Mouse (Mus musculus) stomach, postnatal 0 days (tissue): Measurements from ENCODE around the gene Sft2d2. TPM values are rescaled to one million over a fixed set of nuclear protein-coding genes. Genes with fewer than 3 reads are reported as not detected.

Source experiments
- ATAC-seq: fragments of 200-750 bp; cut with Nextera tagmentation; 2 replicates; pipeline ENCODE4 v1.8.0; 2017; ENCODE audit not compliant: low FRiP score, low TSS enrichment
- DNase-seq: peaks from one replicate; pipeline ENCODE4 v3.0.0-alpha.2; 2016; ENCODE audit warnings: low spot score
- H3K27ac ChIP-seq: fragments of 300-500 bp; sonication (generic); replicated peaks from 2 replicates; pipeline ENCODE4 v1.5.1; 2014; ENCODE audit warnings: mild to moderate bottlenecking, control low read depth
- H3K27me3 ChIP-seq: fragments of 300-500 bp; sonication (generic); 2 replicates; pipeline ENCODE4 v1.6.1; 2014; ENCODE audit warnings: low read length; ENCODE audit not compliant: control insufficient read depth, insufficient read depth
- H3K36me3 ChIP-seq: fragments of 300-500 bp; sonication (generic); 2 replicates; pipeline ENCODE4 v1.6.1; 2014; ENCODE audit warnings: low read length, mixed read lengths; ENCODE audit not compliant: control insufficient read depth, insufficient read depth
- H3K4me1 ChIP-seq: fragments of 300-500 bp; sonication (generic); replicated peaks from 2 replicates; pipeline ENCODE4 v1.6.1; 2014; ENCODE audit warnings: antibody characterized with exemption; ENCODE audit not compliant: control insufficient read depth, insufficient read depth
- H3K4me2 ChIP-seq: fragments of 300-500 bp; sonication (generic); replicated peaks from 2 replicates; pipeline ENCODE4 v1.6.1; 2014; ENCODE audit warnings: low read depth, mild to moderate bottlenecking, control low read depth, moderate library complexity
- H3K4me3 ChIP-seq: fragments of 300-500 bp; sonication (generic); 2 replicates; pipeline ENCODE4 v1.5.1; 2014; ENCODE audit warnings: low read depth, low read length, control low read depth
- H3K9ac ChIP-seq: fragments of 300-500 bp; sonication (generic); 2 replicates; pipeline ENCODE4 v1.6.1; 2014; ENCODE audit warnings: mild to moderate bottlenecking, low read length, control low read depth, mixed read lengths
- H3K9me3 ChIP-seq: fragments of 300-500 bp; sonication (generic); 2 replicates; pipeline ENCODE4 v1.6.1; 2016; ENCODE audit warnings: low read length; ENCODE audit not compliant: control insufficient read depth
- CTCF ChIP-seq: IDR thresholded peaks from 2 replicates; pipeline ENCODE4 v1.5.1; 2016; ENCODE audit warnings: antibody characterized with exemption, low read depth, mild to moderate bottlenecking, moderate library complexity
- EP300 ChIP-seq: optimal IDR thresholded peaks from 2 replicates; pipeline ENCODE3; 2016; ENCODE audit warnings: antibody characterized with exemption
- WGBS: fragments of 180-500 bp; shearing (Covaris S2); extraction: QIAGEN DNeasy Blood & Tissue Kit; methylation state at CpG from one replicate; pipeline ENCODE4 v1.1.7; 2014; 5-methylcytosine and 5-hydroxymethylcytosine counted together
- polyA plus RNA-seq: library from polyadenylated mRNA; unstranded; fragments of >200 nt; fragmentation: Nextera tagmentation; extraction: Ambion mirVana; gene quantifications from 2 replicates; pipeline ENCODE4 v1.2.1, GENCODE M21; 2015

The Sft2d2 gene
- polyA plus RNA-seq, 1 experiment from 2014 or later: 19.8 TPM

DNA sequence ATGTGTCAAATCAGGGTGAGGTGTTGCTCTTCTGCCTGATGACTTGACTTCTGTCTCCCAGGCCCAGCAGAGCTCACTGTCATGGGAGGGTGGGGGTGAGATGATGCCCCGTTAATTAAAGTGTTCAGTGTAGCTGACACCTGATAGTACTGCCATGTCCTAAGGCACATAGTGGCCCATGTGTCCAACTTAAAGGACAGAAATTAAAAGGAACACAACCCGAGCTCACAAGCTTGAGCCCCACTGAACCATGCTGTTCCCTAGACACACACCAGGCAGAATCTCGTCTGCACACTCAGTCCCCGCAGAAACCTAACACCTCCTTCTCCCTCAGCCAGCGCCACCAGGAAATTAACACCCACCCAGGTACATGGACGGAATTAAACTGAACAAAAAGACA lies 29.3 kb downstream of the Sft2d2 start:
- 83% methylated on average over 6 of the region's 6 CpGs for WGBS
- no peak overlapping the region for H3K4me2 ChIP-seq
- no peaks in the 10 kb centered on the region for H3K4me1 ChIP-seq
- H3K36me3 ChIP-seq: no peaks in the 10 kb centered on the region
- no peak for TF ChIP-seq EP300
- no peak for TF ChIP-seq CTCF
- no peak for ATAC-seq
- DNase-seq: no peak
- H3K9ac ChIP-seq: no peak overlapping the region
- H3K4me3 ChIP-seq: no peak overlapping the region
- no peak overlapping the region for H3K27ac ChIP-seq
- no peaks in the 10 kb centered on the region for H3K9me3 ChIP-seq
- no peaks in the 10 kb centered on the region for H3K27me3 ChIP-seq

DNA sequence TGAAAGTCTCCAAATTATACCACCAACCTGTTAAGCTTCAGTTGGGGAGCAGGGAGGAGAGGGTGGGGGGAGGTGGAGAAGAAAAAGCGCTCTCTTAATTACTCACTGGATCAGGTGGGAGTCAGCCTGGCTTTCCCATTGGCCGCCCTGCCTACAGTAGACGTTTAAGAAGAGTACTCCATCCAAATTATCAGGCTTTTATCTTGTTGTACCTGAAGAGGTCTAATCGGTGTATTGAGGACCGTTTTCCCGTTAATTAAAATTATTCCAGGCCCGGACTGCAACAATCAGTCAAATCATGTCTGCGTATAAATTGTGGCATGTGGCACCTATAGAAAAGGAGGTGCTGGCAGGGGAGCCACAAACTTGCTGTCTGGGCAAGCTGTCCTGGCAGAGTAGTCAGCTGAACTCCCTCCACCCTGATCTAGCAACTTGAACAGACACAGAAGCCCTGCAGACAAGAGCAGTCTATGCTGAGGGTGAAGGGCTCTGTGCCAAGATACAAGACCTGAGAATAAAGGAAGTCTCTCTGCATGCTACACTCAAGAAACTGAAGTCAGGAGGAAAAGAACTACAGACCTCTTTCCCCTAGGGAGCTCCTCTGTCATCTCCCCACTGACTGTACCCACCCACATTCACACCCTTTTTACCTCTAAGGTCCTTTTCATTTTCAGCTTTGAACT lies 33.4 kb downstream of the Sft2d2 start, which contains the start of gene Tbx19:
Tbx19 (minus strand) TSS at position 51 of the 683 bp plus-strand sequence.
- no peak within 1 kb of the TSS for H3K9ac ChIP-seq
- WGBS: 79% methylated on average over 8 of the region's 8 CpGs
- TF ChIP-seq EP300 (no peak), CTCF (no peak)

DNA sequence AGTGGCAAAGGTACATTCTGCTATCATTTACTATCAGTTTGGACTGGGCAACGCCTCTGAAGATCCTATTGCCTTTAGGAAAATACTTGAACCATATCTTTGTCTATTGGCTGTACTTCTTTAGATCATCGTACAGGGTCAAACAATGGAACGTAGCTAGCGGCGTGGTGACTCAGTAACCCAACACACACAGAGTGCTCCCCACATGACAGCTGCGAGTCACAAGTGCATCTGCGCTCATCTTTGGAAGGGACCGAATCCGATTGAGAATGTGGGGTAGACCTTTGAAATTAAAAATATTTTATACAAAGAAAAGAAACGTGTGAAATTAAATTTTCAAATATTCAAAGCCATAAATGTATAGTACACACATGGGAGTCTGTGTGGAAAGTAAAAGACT lies 35.4 kb downstream of the Sft2d2 start:
- no peak overlapping the region for H3K4me3 ChIP-seq
- 66% methylated on average over 10 of the region's 10 CpGs for WGBS
- no peak overlapping the region for H3K9ac ChIP-seq
- DNase-seq (no peak), ATAC-seq (no peak)
- TF ChIP-seq CTCF (no peak), EP300 (no peak)
- H3K4me2 ChIP-seq: no peak overlapping the region
- H3K4me1 ChIP-seq: no peaks in the 10 kb centered on the region
- no peaks in the 10 kb centered on the region for H3K9me3 ChIP-seq
- H3K27ac ChIP-seq: no peak overlapping the region
- no peaks in the 10 kb centered on the region for H3K27me3 ChIP-seq
- no peaks in the 10 kb centered on the region for H3K36me3 ChIP-seq

More for the DNA sequence above, 33.4 kb downstream of the Sft2d2 start, which contains the start of gene Tbx19:
- H3K36me3 ChIP-seq: no peaks in the 10 kb centered on the region
- H3K9me3 ChIP-seq: no peaks in the 10 kb centered on the region
- H3K4me3 ChIP-seq: no peak within 1 kb of the TSS
- DNase-seq (no peak), ATAC-seq (no peak)
- H3K4me2 ChIP-seq: no peak within 1 kb of the TSS
- H3K4me1 ChIP-seq: no peaks in the 10 kb centered on the region
- no peaks in the 10 kb centered on the region for H3K27me3 ChIP-seq
- H3K27ac ChIP-seq: no peak within 1 kb of the TSS

DNA sequence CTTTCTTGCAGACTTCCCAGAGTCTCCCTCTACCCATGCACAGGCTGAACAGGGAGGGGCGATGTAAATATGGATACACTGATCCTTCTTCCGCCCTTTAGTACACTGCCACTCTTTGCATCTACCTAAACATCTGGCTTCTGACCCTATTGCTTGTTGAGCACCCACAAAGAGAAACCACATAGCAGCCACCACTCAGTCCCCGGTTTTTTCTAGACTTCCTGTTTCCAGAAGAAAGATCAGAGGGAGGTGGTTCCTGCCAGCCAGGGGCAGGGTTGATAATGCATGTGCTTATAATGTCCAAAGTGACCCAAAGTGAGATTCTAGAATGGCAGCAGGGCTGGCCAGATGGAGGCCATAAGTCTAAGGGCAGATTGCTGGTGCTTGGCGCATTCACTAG lies 40.1 kb downstream of the Sft2d2 start:
- TF ChIP-seq CTCF (no peak), EP300 (no peak)
- Histone ChIP-seq H3K4me2 (no peak overlapping the region), H3K4me1 (no peaks in the 10 kb centered on the region), H3K27me3 (no peaks in the 10 kb centered on the region), H3K27ac (no peak overlapping the region), H3K9me3 (no peaks in the 10 kb centered on the region), H3K36me3 (no peaks in the 10 kb centered on the region), H3K4me3 (no peak overlapping the region), H3K9ac (no peak overlapping the region)
- ATAC-seq: no peak
- 70% methylated on average over 4 of the region's 4 CpGs for WGBS
- DNase-seq: no peak

DNA sequence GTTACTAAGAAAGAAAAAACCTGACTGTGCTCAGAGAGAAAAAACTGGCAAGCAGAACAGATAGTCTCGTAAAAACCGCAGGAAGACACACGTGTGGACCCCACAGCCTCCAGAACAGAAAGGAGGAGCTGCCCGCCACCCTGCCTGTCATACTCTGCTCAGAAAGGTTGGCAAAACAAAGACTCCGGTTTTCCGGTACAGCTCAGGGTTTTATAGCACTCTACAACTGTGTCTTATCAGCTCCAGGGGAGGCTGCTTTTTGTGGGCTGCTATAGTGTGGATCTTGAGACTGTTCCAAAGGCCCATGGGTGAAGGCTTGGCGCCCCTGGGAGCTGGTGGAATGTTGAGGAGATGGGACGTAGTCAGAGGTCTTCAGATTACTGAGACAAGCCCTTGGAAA lies 43.0 kb downstream of the Sft2d2 start:
- 73% methylated on average over 8 of the region's 8 CpGs for WGBS
- TF ChIP-seq CTCF (no peak), EP300 (no peak)
- DNase-seq (no peak), ATAC-seq (no peak)
- Histone ChIP-seq H3K36me3 (no peaks in the 10 kb centered on the region), H3K4me3 (no peak overlapping the region), H3K4me2 (no peak overlapping the region), H3K9ac (no peak overlapping the region), H3K27ac (no peak overlapping the region), H3K9me3 (no peaks in the 10 kb centered on the region), H3K27me3 (no peaks in the 10 kb centered on the region), H3K4me1 (no peaks in the 10 kb centered on the region)

DNA sequence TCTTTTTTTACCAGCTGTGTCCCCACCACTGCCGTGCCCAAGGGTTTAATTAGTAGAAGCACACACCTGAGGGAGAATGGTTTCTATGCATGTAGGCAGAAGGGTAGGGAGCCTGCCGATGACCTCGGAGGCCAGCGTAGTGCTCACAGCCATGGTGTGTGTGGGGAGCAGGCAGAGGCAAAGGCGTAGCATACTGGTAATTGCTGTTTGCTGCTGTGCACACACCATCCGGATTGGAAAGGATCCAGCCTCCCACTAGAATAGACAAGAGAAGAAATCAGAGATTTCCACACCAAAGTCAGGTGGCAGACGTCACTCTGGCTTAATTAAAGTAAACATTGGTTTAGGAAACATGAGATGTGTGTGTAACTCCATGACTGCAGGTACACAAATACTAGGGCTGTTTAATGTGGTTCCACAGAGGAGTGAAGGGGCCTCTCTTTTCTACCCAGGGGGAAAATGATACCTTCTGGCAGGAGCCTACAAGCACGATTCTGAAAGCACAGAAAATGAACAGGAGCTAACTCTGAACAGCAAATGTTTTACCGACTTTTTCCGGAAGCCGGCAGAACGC lies 51.8 kb downstream of the Sft2d2 start:
- Histone ChIP-seq H3K4me1 (no peaks in the 10 kb centered on the region), H3K27ac (no peak overlapping the region), H3K9me3 (no peaks in the 10 kb centered on the region), H3K9ac (no peak overlapping the region), H3K4me3 (no peak overlapping the region), H3K36me3 (no peaks in the 10 kb centered on the region), H3K27me3 (no peaks in the 10 kb centered on the region), H3K4me2 (no peak overlapping the region)
- ATAC-seq (peak; percentile 64; the same call in 1 of the 2 replicates), DNase-seq (peak; percentile 25)
- no peak for TF ChIP-seq EP300
- no peak for TF ChIP-seq CTCF
- 46% methylated on average over 12 of the region's 12 CpGs for WGBS
